Mouse (Mus musculus) erythroblast, embryonic 14.5 days (primary cell): ENCODE results near the gene Lrrc25. TPM values are rescaled to one million over a fixed set of nuclear protein-coding genes. Genes with fewer than 3 reads are reported as not detected.
A peak's percentile ranks its signal among the peaks of the same experiment; 100 is the strongest.

Source experiments
- H3K27me3 ChIP-seq: 2 replicates; pipeline ENCODE4 v1.6.1; 2012; ENCODE audit warnings: inconsistent platforms; ENCODE audit not compliant: control insufficient read depth
- H3K36me3 ChIP-seq: 2 replicates; pipeline ENCODE4 v1.6.1; 2012; ENCODE audit warnings: mild to moderate bottlenecking, inconsistent platforms; ENCODE audit not compliant: control insufficient read depth
- H3K4me1 ChIP-seq: 2 replicates; pipeline ENCODE4 v1.6.1; 2012; ENCODE audit warnings: inconsistent platforms; ENCODE audit not compliant: control insufficient read depth
- H3K4me3 ChIP-seq: replicated peaks from 2 replicates; pipeline ENCODE3; 2012; ENCODE audit warnings: moderate library complexity, mild to moderate bottlenecking, inconsistent platforms
- H3K9me3 ChIP-seq: 2 replicates; pipeline ENCODE4 v1.6.1; 2012; ENCODE audit warnings: low read length, inconsistent platforms, mixed read lengths; ENCODE audit not compliant: control insufficient read depth
- GATA1 ChIP-seq: IDR thresholded peaks from 2 replicates; pipeline ENCODE4 v1.6.1; 2012; ENCODE audit warnings: low read length, inconsistent platforms, mixed read lengths
- TAL1 ChIP-seq: IDR thresholded peaks from 3 replicates; pipeline ENCODE4 v1.6.1; 2012; ENCODE audit warnings: low read length, inconsistent platforms, mixed read lengths
- polyA plus RNA-seq: library from polyadenylated mRNA; stranded (reverse); fragments of >175 nt; gene quantifications from 2 replicates; pipeline ENCODE4 v1.2.3, GENCODE M21; 2012

Gene Lrrc25
- polyA plus RNA-seq, 1 experiment, result 0.12 TPM

GRCm38 (mm10) chr8:70591569-70591968 is 24.4 kb upstream of the Lrrc25 start:
- Histone ChIP-seq H3K4me3 (no peak overlapping the region), H3K36me3 (peaks cover 67% of the 10 kb centered on the region), H3K27me3 (no peaks in the 10 kb centered on the region), H3K4me1 (peaks cover 42% of the 10 kb centered on the region), H3K9me3 (no peaks in the 10 kb centered on the region)
- TF ChIP-seq TAL1 (no peak), GATA1 (no peak)

- H3K4me1 ChIP-seq, result peaks cover 45% of the 10 kb centered on the region
- H3K27me3 ChIP-seq, result no peaks in the 10 kb centered on the region
- TF ChIP-seq TAL1, result no peak
- TF ChIP-seq GATA1, result no peak
- H3K4me3 ChIP-seq, result peak overlapping the region; percentile 75
- H3K36me3 ChIP-seq, result peaks cover 64% of the 10 kb centered on the region
- peaks cover 5% of the 10 kb centered on the region for H3K9me3 ChIP-seq
Observed at GRCm38 (mm10) chr8:70593173-70593572, 22.8 kb upstream of the Lrrc25 start.

- peak within 1 kb of the TSS; percentile 75 for H3K4me3 ChIP-seq
- no peaks in the 10 kb centered on the region for H3K27me3 ChIP-seq
- TF ChIP-seq GATA1 (no peak), TAL1 (no peak)
- H3K36me3 ChIP-seq, result peaks cover 67% of the 10 kb centered on the region
- H3K4me1 ChIP-seq, result peaks cover 53% of the 10 kb centered on the region
- peaks cover 11% of the 10 kb centered on the region for H3K9me3 ChIP-seq
Observed at GRCm38 (mm10) chr8:70593961-70594609, 21.9 kb upstream of the Lrrc25 start, which contains the start of gene Isyna1. TSS of gene Isyna1 (plus strand) at chr8:70594373.

GRCm38 (mm10) chr8:70594621-70595564 is 21.1 kb upstream of the Lrrc25 start:
- Histone ChIP-seq H3K27me3 (no peaks in the 10 kb centered on the region), H3K4me1 (peaks cover 56% of the 10 kb centered on the region), H3K36me3 (peaks cover 68% of the 10 kb centered on the region), H3K4me3 (peak overlapping the region; percentile 75), H3K9me3 (peaks cover 11% of the 10 kb centered on the region)
- no peak for TF ChIP-seq TAL1

- Histone ChIP-seq H3K9me3 (peaks cover 11% of the 10 kb centered on the region), H3K4me1 (peaks cover 62% of the 10 kb centered on the region), H3K4me3 (no peak overlapping the region), H3K27me3 (no peaks in the 10 kb centered on the region), H3K36me3 (peaks cover 65% of the 10 kb centered on the region)
- TF ChIP-seq GATA1 (no peak), TAL1 (no peak)
Observed at GRCm38 (mm10) chr8:70595811-70596210, 20.1 kb upstream of the Lrrc25 start.

GRCm38 (mm10) chr8:70596216-70596615 is 19.7 kb upstream of the Lrrc25 start:
- no peaks in the 10 kb centered on the region for H3K27me3 ChIP-seq
- H3K4me1 ChIP-seq, result peaks cover 66% of the 10 kb centered on the region
- no peak overlapping the region for H3K4me3 ChIP-seq
- peaks cover 11% of the 10 kb centered on the region for H3K9me3 ChIP-seq
- H3K36me3 ChIP-seq, result peaks cover 62% of the 10 kb centered on the region
- no peak for TF ChIP-seq GATA1
- no peak for TF ChIP-seq TAL1

GRCm38 (mm10) chr8:70596775-70597416 is 19.1 kb upstream of the Lrrc25 start:
- H3K4me3 ChIP-seq, result no peak overlapping the region
- H3K9me3 ChIP-seq, result peaks cover 11% of the 10 kb centered on the region
- no peaks in the 10 kb centered on the region for H3K27me3 ChIP-seq
- H3K4me1 ChIP-seq, result peaks cover 68% of the 10 kb centered on the region
- TF ChIP-seq TAL1 (no peak), GATA1 (no peak)
- H3K36me3 ChIP-seq, result peaks cover 57% of the 10 kb centered on the region

GRCm38 (mm10) chr8:70597417-70598272 is 18.3 kb upstream of the Lrrc25 start:
- no peak overlapping the region for H3K4me3 ChIP-seq
- no peaks in the 10 kb centered on the region for H3K27me3 ChIP-seq
- H3K36me3 ChIP-seq, result peaks cover 58% of the 10 kb centered on the region
- TF ChIP-seq TAL1, result no peak
- no peak for TF ChIP-seq GATA1
- H3K9me3 ChIP-seq, result peaks cover 11% of the 10 kb centered on the region
- peaks cover 70% of the 10 kb centered on the region for H3K4me1 ChIP-seq
